Mouse (Mus musculus): ENCODE data around the gene Col5a2. TPM values are rescaled to one million over a fixed set of nuclear protein-coding genes. Genes with fewer than 3 reads are reported as not detected.
A peak's percentile ranks its signal among the peaks of the same experiment; 100 is the strongest.
"Not testable (repeated sequence)": the region's sequence is repeated elsewhere in the genome, so short reads cannot be mapped to it uniquely, and the experiment has no call there.

Gene Col5a2
- 14.6 and 15.1 TPM in 2 replicates for polyA plus RNA-seq (2016; fragmentation: Nextera tagmentation; extraction: Ambion mirVana)

- 23% methylated on average over 12 of the region's 12 CpGs for WGBS (ENCODE audit: insufficient replicate concordance)
- no peaks in the 10 kb centered on the region; the same call in 1 of the 2 replicates for H3K27me3 ChIP-seq (replicated peaks)
- ATAC-seq: no peak
- H3K36me3 ChIP-seq: no peaks in the 10 kb centered on the region
- H3K27ac ChIP-seq: peak within 1 kb of the TSS; percentile 45; the same call in 1 of the 2 replicates
- H3K9ac ChIP-seq: peak within 1 kb of the TSS; percentile 22
- peak within 1 kb of the TSS; percentile 27; the same call in 1 of the 2 replicates for H3K4me2 ChIP-seq
- no peaks in the 10 kb centered on the region for H3K9me3 ChIP-seq (replicated peaks)
- H3K4me1 ChIP-seq: no peaks in the 10 kb centered on the region
- peak within 1 kb of the TSS; percentile 35 for H3K4me3 ChIP-seq
Measured at GRCm38 (mm10) chr1:45502865-45503332, at the start of gene Col5a2. TSS of gene Col5a2 (minus strand) at chr1:45503282.

GRCm38 (mm10) chr1:45550531-45550930, 47.4 kb upstream of the Col5a2 start:
- H3K27ac ChIP-seq: no peak overlapping the region
- H3K4me3 ChIP-seq: no peak overlapping the region
- H3K4me1 ChIP-seq: no peaks in the 10 kb centered on the region
- ATAC-seq: no peak
- H3K9ac ChIP-seq: no peak overlapping the region
- no peaks in the 10 kb centered on the region for H3K36me3 ChIP-seq
- H3K27me3 ChIP-seq (replicated peaks): no peaks in the 10 kb centered on the region
- 59% methylated on average over 4 of the region's 4 CpGs for WGBS (ENCODE audit: insufficient replicate concordance)
- H3K4me2 ChIP-seq: no peak overlapping the region
- H3K9me3 ChIP-seq (replicated peaks): 0 out of 2 replicates have a peak, but pooled peaks cover 3% of the 10 kb centered on the region

- ATAC-seq: no peak
- no peak overlapping the region for H3K27ac ChIP-seq
Measured at GRCm38 (mm10) chr1:45541888-45542287, 38.8 kb upstream of the Col5a2 start.

DNA sequence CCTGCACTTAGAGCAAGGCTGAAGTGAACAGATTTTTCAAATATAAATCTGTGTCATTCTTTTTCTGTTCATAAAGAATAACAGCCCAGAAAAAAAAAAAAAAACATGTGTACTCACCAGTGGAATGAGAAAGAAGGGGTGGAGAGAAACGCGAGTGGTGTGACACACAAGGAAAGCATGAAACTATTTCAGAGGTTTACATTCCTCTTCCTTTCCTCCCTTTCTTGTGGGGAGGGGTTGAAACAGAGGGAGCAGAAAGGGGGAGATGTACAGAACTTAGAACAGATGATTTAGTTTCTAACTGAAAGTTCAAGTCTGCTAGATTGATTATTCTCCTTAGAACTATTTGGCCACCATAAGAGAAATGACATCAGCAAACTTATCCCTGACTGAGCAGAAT, 38.1 kb upstream of the Col5a2 start:
- 67% methylated on average over 2 of the region's 2 CpGs for WGBS (ENCODE audit: insufficient replicate concordance)
- Histone ChIP-seq H3K4me3 (no peak overlapping the region), H3K36me3 (no peaks in the 10 kb centered on the region), H3K9me3 (replicated peaks) (no peaks in the 10 kb centered on the region), H3K4me2 (no peak overlapping the region), H3K4me1 (no peaks in the 10 kb centered on the region), H3K27ac (no peak overlapping the region), H3K27me3 (replicated peaks) (no peaks in the 10 kb centered on the region), H3K9ac (no peak overlapping the region)
- no peak for ATAC-seq

More at GRCm38 (mm10) chr1:45541888-45542287, 38.8 kb upstream of the Col5a2 start:
- H3K4me3 ChIP-seq: no peak overlapping the region
- no peaks in the 10 kb centered on the region for H3K4me1 ChIP-seq
- WGBS (ENCODE audit: insufficient replicate concordance): 52% methylated on average over 1 of the region's 1 CpGs
- H3K27me3 ChIP-seq (replicated peaks): no peaks in the 10 kb centered on the region
- no peak overlapping the region for H3K4me2 ChIP-seq
- no peak overlapping the region for H3K9ac ChIP-seq
- no peaks in the 10 kb centered on the region for H3K36me3 ChIP-seq
- H3K9me3 ChIP-seq (replicated peaks): no peaks in the 10 kb centered on the region

DNA sequence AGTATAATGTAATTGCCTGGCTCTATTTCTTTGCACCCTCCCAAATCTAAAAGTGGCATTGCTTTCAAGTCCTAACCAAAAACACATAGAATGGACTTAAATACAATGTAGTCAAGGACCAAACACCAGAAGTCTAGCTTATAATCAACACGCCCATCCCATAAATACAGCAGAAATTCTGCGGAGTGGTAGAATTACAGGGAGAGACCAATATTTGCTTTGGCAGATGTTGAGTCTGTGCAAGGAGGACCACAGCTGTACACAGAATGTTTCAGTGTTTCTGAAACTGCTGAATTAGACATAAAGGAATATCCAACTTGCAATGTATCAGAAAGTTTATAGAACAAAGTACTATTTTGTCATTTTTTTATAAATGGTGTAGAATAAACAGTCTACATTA, 28.4 kb upstream of the Col5a2 start:
- no peak for ATAC-seq
- Histone ChIP-seq H3K4me1 (no peaks in the 10 kb centered on the region), H3K4me3 (no peak overlapping the region), H3K36me3 (no peaks in the 10 kb centered on the region), H3K27me3 (replicated peaks) (no peaks in the 10 kb centered on the region), H3K4me2 (no peak overlapping the region), H3K9me3 (replicated peaks) (no peaks in the 10 kb centered on the region), H3K27ac (no peak overlapping the region), H3K9ac (no peak overlapping the region)
- WGBS (ENCODE audit: insufficient replicate concordance): 77% methylated on average over 2 of the region's 2 CpGs

- not testable (repeated sequence) for H3K4me1 ChIP-seq
Measured at GRCm38 (mm10) chr1:45527476-45527875, 24.4 kb upstream of the Col5a2 start.

GRCm38 (mm10) chr1:45523601-45524000, 20.5 kb upstream of the Col5a2 start:
- no peaks in the 10 kb centered on the region for H3K36me3 ChIP-seq
- H3K4me2 ChIP-seq: no peak overlapping the region
- no peaks in the 10 kb centered on the region for H3K4me1 ChIP-seq
- ATAC-seq: no peak
- no peaks in the 10 kb centered on the region for H3K9me3 ChIP-seq (replicated peaks)
- 80% methylated on average over 3 of the region's 3 CpGs for WGBS (ENCODE audit: insufficient replicate concordance)
- H3K27me3 ChIP-seq (replicated peaks): no peaks in the 10 kb centered on the region
- H3K27ac ChIP-seq: no peak overlapping the region
- no peak overlapping the region for H3K9ac ChIP-seq
- no peak overlapping the region for H3K4me3 ChIP-seq

More at GRCm38 (mm10) chr1:45527476-45527875, 24.4 kb upstream of the Col5a2 start:
- not testable (repeated sequence) for ATAC-seq; H3K27me3 ChIP-seq (replicated peaks); H3K9me3 ChIP-seq (replicated peaks); H3K27ac ChIP-seq; H3K4me3 ChIP-seq; H3K36me3 ChIP-seq; H3K9ac ChIP-seq; H3K4me2 ChIP-seq

DNA sequence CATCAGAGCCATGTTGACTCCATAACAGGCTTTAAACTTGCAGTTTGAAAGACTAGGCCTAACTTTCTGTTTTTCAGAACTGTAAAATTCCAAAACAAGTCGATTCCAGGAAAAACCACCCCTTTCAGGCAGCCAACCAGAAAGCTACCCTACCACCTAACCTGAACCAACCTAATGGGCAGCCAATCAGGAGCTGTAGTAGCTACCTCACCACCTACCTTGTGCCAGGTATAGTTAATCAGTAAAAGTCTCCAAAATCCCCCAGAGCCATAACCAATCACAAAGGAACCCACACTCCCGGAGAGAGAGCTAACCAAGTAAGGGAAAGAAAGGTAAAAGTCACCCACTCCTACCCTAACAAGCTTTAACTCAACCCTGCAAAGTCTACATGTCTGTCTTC, 18.4 kb upstream of the Col5a2 start:
- no peak for ATAC-seq
- H3K4me1 ChIP-seq: no peaks in the 10 kb centered on the region
- H3K4me2 ChIP-seq: no peak overlapping the region
- H3K9ac ChIP-seq: no peak overlapping the region
- H3K9me3 ChIP-seq (replicated peaks): no peaks in the 10 kb centered on the region
- no peak overlapping the region for H3K4me3 ChIP-seq
- H3K27me3 ChIP-seq (replicated peaks): no peaks in the 10 kb centered on the region
- H3K27ac ChIP-seq: no peak overlapping the region
- 51% methylated on average over 2 of the region's 2 CpGs for WGBS (ENCODE audit: insufficient replicate concordance)
- no peaks in the 10 kb centered on the region for H3K36me3 ChIP-seq

GRCm38 (mm10) chr1:45502241-45502741, 791 bp downstream of the Col5a2 start:
- Histone ChIP-seq H3K9me3 (replicated peaks) (no peaks in the 10 kb centered on the region), H3K4me2 (peak overlapping the region; percentile 27; the same call in 1 of the 2 replicates), H3K9ac (peak overlapping the region; percentile 22), H3K27ac (peak overlapping the region; percentile 45; the same call in 1 of the 2 replicates), H3K36me3 (no peaks in the 10 kb centered on the region), H3K27me3 (replicated peaks) (no peaks in the 10 kb centered on the region; the same call in 1 of the 2 replicates), H3K4me1 (no peaks in the 10 kb centered on the region), H3K4me3 (peak overlapping the region; percentile 35)
- 7% methylated on average over 11 of the region's 11 CpGs for WGBS (ENCODE audit: insufficient replicate concordance)
- ATAC-seq: no peak

DNA sequence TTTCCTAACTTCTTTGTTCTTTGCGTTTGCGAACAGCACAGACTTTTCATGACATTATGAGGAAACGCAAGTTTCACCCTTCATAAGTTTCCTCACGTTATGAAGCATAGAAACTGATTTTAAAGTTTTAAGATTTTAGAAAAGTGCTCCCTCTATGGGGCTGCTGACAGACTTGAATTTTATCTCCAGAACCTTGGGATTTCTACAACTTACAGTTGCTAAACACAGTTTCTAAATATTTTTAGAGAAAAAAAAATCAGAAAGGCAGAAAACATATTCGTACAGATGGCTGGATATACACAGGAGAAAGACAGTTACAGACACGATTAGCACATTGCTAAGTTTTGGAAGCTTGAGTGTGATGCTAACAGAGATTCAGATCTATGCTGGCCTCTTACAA, 1.6 kb downstream of the Col5a2 start:
- no peak for ATAC-seq
- peak overlapping the region; percentile 35 for H3K4me3 ChIP-seq
- H3K36me3 ChIP-seq: no peaks in the 10 kb centered on the region
- no peak overlapping the region for H3K9ac ChIP-seq
- no peaks in the 10 kb centered on the region for H3K4me1 ChIP-seq
- no peaks in the 10 kb centered on the region for H3K9me3 ChIP-seq (replicated peaks)
- no peak overlapping the region for H3K4me2 ChIP-seq
- WGBS (ENCODE audit: insufficient replicate concordance): 55% methylated on average over 6 of the region's 6 CpGs
- H3K27ac ChIP-seq: no peak overlapping the region
- no peaks in the 10 kb centered on the region; the same call in 1 of the 2 replicates for H3K27me3 ChIP-seq (replicated peaks)

DNA sequence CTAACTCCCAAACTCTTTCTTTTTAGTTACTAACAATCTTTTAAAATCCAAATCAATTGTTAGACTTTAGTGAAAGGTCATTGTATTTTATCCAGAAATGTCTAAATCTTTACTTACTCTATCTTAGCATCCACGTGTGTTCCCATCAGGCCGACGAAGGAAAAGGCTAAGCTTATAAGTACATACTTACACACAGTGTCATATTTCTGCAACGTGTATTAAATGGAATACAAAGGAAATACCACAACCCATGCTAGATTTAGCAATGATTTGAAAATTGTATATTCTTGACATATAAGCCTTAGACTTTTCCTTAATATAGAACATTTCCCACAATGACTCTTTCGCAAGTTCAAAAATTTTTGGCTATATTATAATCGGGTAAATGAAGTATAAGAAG, 2.6 kb downstream of the Col5a2 start:
- WGBS (ENCODE audit: insufficient replicate concordance): 77% methylated on average over 6 of the region's 6 CpGs

GRCm38 (mm10) chr1:45495025-45495424, 8.1 kb downstream of the Col5a2 start:
- Histone ChIP-seq H3K4me1 (no peaks in the 10 kb centered on the region), H3K27me3 (replicated peaks) (no peaks in the 10 kb centered on the region), H3K9me3 (replicated peaks) (no peaks in the 10 kb centered on the region), H3K4me2 (no peak overlapping the region), H3K9ac (no peak overlapping the region), H3K27ac (no peak overlapping the region), H3K36me3 (no peaks in the 10 kb centered on the region), H3K4me3 (no peak overlapping the region)
- no peak for ATAC-seq
- 52% methylated on average over 2 of the region's 2 CpGs for WGBS (ENCODE audit: insufficient replicate concordance)

More for the DNA sequence above, 2.6 kb downstream of the Col5a2 start:
- H3K9ac ChIP-seq: no peak overlapping the region
- no peaks in the 10 kb centered on the region; the same call in 1 of the 2 replicates for H3K27me3 ChIP-seq (replicated peaks)
- ATAC-seq: no peak
- no peak overlapping the region for H3K4me2 ChIP-seq
- H3K4me1 ChIP-seq: no peaks in the 10 kb centered on the region
- H3K36me3 ChIP-seq: no peaks in the 10 kb centered on the region
- no peak overlapping the region for H3K27ac ChIP-seq
- H3K9me3 ChIP-seq (replicated peaks): no peaks in the 10 kb centered on the region
- no peak overlapping the region for H3K4me3 ChIP-seq

Data from liver, embryonic 12.5 days (tissue).